Mouse (Mus musculus): ENCODE measurements around the gene Prrt3. TPM values are rescaled to one million over a fixed set of nuclear protein-coding genes. Genes with fewer than 3 reads are reported as not detected.
A peak's percentile ranks its signal among the peaks of the same experiment; 100 is the strongest.

Gene Prrt3
- polyA plus RNA-seq, 1 experiment: not detected

- Histone ChIP-seq H3K27ac (ENCODE audit: insufficient read depth, low read depth, low read length) (no peak overlapping the region), H3K4me1 (ENCODE audit: control insufficient read depth, insufficient read depth, low read length) (peaks cover 22% of the 10 kb centered on the region), H3K4me3 (ENCODE audit: insufficient read depth, low read depth, low read length) (no peak overlapping the region)
- TF ChIP-seq POLR2A (IDR thresholded peaks at IDR 0.05; ENCODE audit: insufficient read depth, low read depth, low read length) (no peak), CTCF (IDR thresholded peaks at IDR 0.05; ENCODE audit: insufficient read depth, low read depth, low read length) (no peak)
- WGBS: 56% methylated on average over 18 of the region's 18 CpGs
These were observed 21.0 kb downstream of the Prrt3 start for GRCm38 (mm10) chr6:113480555-113481373.

DNA sequence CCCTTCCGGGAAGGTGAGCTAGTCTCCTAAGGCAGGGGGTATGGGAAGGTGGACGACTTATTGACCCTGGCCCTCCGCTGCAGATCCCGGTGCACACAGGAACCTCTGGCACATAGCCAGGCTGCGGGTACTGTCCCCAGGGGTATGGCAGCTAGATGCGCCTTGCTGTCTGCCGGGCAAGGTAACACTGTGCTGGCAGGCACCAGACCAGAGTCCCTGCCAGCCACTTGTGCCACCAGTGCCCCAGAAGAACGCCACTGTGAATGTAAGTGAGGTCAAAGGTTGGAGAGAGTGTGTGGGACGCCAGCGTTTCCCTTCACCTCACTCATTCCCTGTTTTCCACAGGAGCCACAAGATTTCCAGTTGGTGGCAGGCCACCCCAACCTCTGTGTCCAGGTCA is 22.8 kb downstream of the Prrt3 start:
- peaks cover 13% of the 10 kb centered on the region for H3K4me1 ChIP-seq (ENCODE audit: control insufficient read depth, insufficient read depth, low read length)
- H3K27ac ChIP-seq (ENCODE audit: insufficient read depth, low read depth, low read length): no peak overlapping the region
- WGBS: 82% methylated on average over 10 of the region's 10 CpGs
- H3K4me3 ChIP-seq (ENCODE audit: insufficient read depth, low read depth, low read length): no peak overlapping the region
- no peak for TF ChIP-seq POLR2A (IDR thresholded peaks at IDR 0.05; ENCODE audit: insufficient read depth, low read depth, low read length)
- no peak for TF ChIP-seq CTCF (IDR thresholded peaks at IDR 0.05; ENCODE audit: insufficient read depth, low read depth, low read length)

DNA sequence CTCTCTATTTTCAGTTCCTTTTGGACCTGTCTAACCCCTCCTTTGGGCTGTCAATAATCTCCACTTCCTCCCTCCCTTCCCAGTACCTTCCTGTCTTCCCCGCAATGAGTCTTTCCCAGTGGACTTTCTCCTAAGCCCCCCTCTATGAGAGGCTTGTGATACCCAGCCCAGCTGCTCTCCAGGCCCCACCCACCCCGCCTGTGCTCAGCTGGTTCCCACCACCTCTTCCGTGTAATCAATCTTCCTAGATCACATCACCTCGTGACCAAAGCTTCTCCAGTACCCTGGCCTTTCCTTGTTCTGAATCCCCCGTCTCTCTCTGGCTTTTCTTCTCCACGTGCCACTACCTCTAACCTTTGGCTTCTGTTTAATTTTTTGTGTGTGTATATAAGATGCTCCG is 24.4 kb downstream of the Prrt3 start:
- WGBS: 66% methylated on average over 7 of the region's 7 CpGs
- TF ChIP-seq POLR2A (IDR thresholded peaks at IDR 0.05; ENCODE audit: insufficient read depth, low read depth, low read length): no peak
- no peak for TF ChIP-seq CTCF (IDR thresholded peaks at IDR 0.05; ENCODE audit: insufficient read depth, low read depth, low read length)
- peaks cover 13% of the 10 kb centered on the region for H3K4me1 ChIP-seq (ENCODE audit: control insufficient read depth, insufficient read depth, low read length)
- H3K4me3 ChIP-seq (ENCODE audit: insufficient read depth, low read depth, low read length): no peak overlapping the region
- no peak overlapping the region for H3K27ac ChIP-seq (ENCODE audit: insufficient read depth, low read depth, low read length)

- H3K4me3 ChIP-seq (ENCODE audit: insufficient read depth, low read depth, low read length): no peak overlapping the region
- no peak overlapping the region for H3K27ac ChIP-seq (ENCODE audit: insufficient read depth, low read depth, low read length)
- TF ChIP-seq POLR2A (IDR thresholded peaks at IDR 0.05; ENCODE audit: insufficient read depth, low read depth, low read length): no peak
- TF ChIP-seq CTCF (IDR thresholded peaks at IDR 0.05; ENCODE audit: insufficient read depth, low read depth, low read length): no peak
- WGBS: 95% methylated on average over 6 of the region's 6 CpGs
- peaks cover 11% of the 10 kb centered on the region for H3K4me1 ChIP-seq (ENCODE audit: control insufficient read depth, insufficient read depth, low read length)
These were observed 28.0 kb downstream of the Prrt3 start for GRCm38 (mm10) chr6:113473715-113474114.

DNA sequence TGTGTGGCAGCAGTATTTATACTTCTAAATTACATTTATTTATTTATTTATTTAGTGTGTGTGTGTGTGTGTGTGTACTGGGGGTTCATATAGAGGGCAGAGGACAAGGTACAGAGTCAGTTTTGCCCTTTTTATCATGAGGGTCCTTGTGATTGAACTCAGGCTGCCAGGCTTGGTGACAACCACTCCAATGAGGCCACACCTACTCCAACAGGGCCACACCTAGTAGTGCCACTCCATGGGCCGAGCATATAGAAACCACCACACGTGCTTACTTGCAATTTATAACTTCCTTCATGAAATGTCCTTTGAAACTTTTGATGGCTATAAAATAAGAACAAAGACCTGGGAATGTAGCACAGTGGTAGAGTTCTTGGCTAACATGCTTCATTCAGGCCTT is 28.5 kb downstream of the Prrt3 start:
- WGBS: 86% methylated on average over 2 of the region's 2 CpGs
- TF ChIP-seq CTCF (IDR thresholded peaks at IDR 0.05; ENCODE audit: insufficient read depth, low read depth, low read length) (no peak), POLR2A (IDR thresholded peaks at IDR 0.05; ENCODE audit: insufficient read depth, low read depth, low read length) (no peak)

DNA sequence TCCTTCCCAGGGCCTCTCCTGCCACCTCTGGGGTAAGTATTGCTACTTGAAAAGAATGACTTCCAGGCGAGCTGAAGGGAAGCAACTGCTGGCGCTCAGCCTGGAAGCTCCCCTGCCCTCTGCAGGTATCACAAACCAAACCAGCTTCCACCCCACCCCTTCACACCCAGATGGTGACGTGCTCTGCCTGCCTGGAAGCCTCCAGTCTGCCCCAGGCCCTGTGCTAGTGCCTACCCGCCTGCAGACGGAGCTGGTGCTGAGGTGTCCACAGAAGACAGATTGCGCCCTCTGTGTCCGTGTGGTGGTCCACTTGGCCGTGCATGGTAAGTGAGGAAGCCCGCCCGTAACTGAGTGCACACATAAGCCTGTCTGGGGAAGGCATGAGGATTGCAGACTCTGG is 29.7 kb downstream of the Prrt3 start:
- Histone ChIP-seq H3K27ac (ENCODE audit: insufficient read depth, low read depth, low read length) (no peak overlapping the region), H3K4me1 (ENCODE audit: control insufficient read depth, insufficient read depth, low read length) (peaks cover 11% of the 10 kb centered on the region), H3K4me3 (ENCODE audit: insufficient read depth, low read depth, low read length) (no peak overlapping the region)
- WGBS: 88% methylated on average over 10 of the region's 10 CpGs
- TF ChIP-seq POLR2A (IDR thresholded peaks at IDR 0.05; ENCODE audit: insufficient read depth, low read depth, low read length): no peak
- no peak for TF ChIP-seq CTCF (IDR thresholded peaks at IDR 0.05; ENCODE audit: insufficient read depth, low read depth, low read length)

More for the DNA sequence above, 28.5 kb downstream of the Prrt3 start:
- Histone ChIP-seq H3K27ac (ENCODE audit: insufficient read depth, low read depth, low read length) (no peak overlapping the region), H3K4me1 (ENCODE audit: control insufficient read depth, insufficient read depth, low read length) (peaks cover 11% of the 10 kb centered on the region), H3K4me3 (ENCODE audit: insufficient read depth, low read depth, low read length) (no peak overlapping the region)

- 38% methylated on average over 12 of the region's 12 CpGs for WGBS
- Histone ChIP-seq H3K4me3 (ENCODE audit: insufficient read depth, low read depth, low read length) (no peak within 1 kb of the TSS), H3K4me1 (ENCODE audit: control insufficient read depth, insufficient read depth, low read length) (peaks cover 11% of the 10 kb centered on the region), H3K27ac (ENCODE audit: insufficient read depth, low read depth, low read length) (no peak within 1 kb of the TSS)
- TF ChIP-seq CTCF (IDR thresholded peaks at IDR 0.05; ENCODE audit: insufficient read depth, low read depth, low read length) (no peak), POLR2A (IDR thresholded peaks at IDR 0.05; ENCODE audit: insufficient read depth, low read depth, low read length) (no peak)
These were observed 30.3 kb downstream of the Prrt3 start, which contains the start of gene Il17rc for GRCm38 (mm10) chr6:113471297-113471936. Gene Il17rc, plus strand, starts transcription at chr6:113471427.

- 1% methylated on average over 31 of the region's 31 CpGs for WGBS
- TF ChIP-seq POLR2A (IDR thresholded peaks at IDR 0.05; ENCODE audit: insufficient read depth, low read depth, low read length) (no peak), CTCF (IDR thresholded peaks at IDR 0.05; ENCODE audit: insufficient read depth, low read depth, low read length) (peak; percentile 64; the same call in 1 of the 2 replicates)
- Histone ChIP-seq H3K4me3 (ENCODE audit: insufficient read depth, low read depth, low read length) (peak overlapping the region; percentile 37), H3K27ac (ENCODE audit: insufficient read depth, low read depth, low read length) (no peak overlapping the region), H3K4me1 (ENCODE audit: control insufficient read depth, insufficient read depth, low read length) (peaks cover 11% of the 10 kb centered on the region)
These were observed 32.3 kb downstream of the Prrt3 start for GRCm38 (mm10) chr6:113469432-113469831.

DNA sequence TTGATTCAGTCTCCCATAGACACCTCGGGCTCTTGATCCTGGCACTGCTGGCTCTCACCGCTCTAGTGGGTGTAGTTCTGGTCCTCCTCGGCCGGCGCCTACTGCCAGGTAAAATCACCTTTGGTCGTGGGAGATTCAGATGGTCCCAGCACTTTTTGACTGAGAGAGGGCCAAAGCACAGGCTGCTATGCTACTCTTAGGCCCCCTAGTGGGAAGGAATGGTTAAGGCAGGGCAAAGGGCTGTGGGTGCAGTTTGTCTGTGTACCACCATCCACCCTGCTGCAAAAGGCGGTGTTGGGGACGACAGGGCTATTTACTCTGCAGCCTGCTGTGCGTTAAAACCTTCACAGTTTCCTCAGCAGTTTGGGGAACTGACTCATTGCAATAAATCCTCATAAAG is 32.7 kb downstream of the Prrt3 start:
- Histone ChIP-seq H3K27ac (ENCODE audit: insufficient read depth, low read depth, low read length) (no peak overlapping the region), H3K4me3 (ENCODE audit: insufficient read depth, low read depth, low read length) (peak overlapping the region; percentile 37), H3K4me1 (ENCODE audit: control insufficient read depth, insufficient read depth, low read length) (peaks cover 11% of the 10 kb centered on the region)
- 9% methylated on average over 9 of the region's 9 CpGs for WGBS
- TF ChIP-seq CTCF (IDR thresholded peaks at IDR 0.05; ENCODE audit: insufficient read depth, low read depth, low read length) (no peak; the same call in 1 of the 2 replicates), POLR2A (IDR thresholded peaks at IDR 0.05; ENCODE audit: insufficient read depth, low read depth, low read length) (no peak)

Data from olfactory bulb, adult 2 months (tissue).